Mouse (Mus musculus): ENCODE results near the gene Slmap.
A peak's percentile ranks its signal among the peaks of the same experiment; 100 is the strongest.
"Not testable (repeated sequence)": the region's sequence is repeated elsewhere in the genome, so short reads cannot be mapped to it uniquely, and the experiment has no call there.

The Slmap gene

DNA sequence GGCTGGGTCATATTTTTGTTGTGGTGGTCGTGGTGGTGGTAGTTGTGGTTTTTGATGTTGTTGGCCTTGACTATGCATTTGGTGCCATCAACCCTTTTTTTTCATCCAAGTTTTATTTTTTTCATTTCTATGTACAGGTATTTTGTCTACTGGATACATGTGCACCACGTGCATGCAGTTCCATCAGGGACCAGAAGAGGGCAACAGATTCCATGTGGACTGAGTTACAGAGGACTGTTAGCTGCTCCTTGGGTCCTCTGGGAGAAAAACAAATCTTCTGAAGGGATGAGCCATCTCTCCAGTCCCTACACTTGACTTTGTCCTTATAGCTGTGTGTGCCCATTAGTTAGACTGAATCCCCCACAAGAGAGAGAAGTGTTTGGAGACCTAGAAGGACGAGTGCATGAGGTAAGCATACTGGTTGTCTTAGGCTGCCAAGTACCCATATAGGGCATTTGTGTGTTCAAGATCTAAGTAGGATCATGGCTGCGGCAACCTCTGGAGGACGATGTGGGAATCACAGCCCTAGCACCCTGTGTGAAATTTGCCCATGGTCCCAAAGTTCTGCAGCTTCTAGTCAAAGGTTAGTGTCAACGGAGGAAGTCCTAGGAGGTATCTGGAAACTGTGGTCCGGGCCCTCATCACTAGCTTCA, 136.1 kb downstream of the Slmap start:
- peak; percentile 79 for DNase-seq (ENCODE audit: low read depth, low spot score)

GRCm38 (mm10) chr14:26391866-26392265, 142.9 kb downstream of the Slmap start:
- no peak for DNase-seq (ENCODE audit: low read depth, low spot score)

- not testable (repeated sequence) for DNase-seq (ENCODE audit: low read depth, low spot score)
Observed at GRCm38 (mm10) chr14:26388961-26389360, 145.8 kb downstream of the Slmap start.

GRCm38 (mm10) chr14:26386999-26387398, 147.7 kb downstream of the Slmap start:
- not testable (repeated sequence) for DNase-seq (ENCODE audit: low read depth, low spot score)

DNA sequence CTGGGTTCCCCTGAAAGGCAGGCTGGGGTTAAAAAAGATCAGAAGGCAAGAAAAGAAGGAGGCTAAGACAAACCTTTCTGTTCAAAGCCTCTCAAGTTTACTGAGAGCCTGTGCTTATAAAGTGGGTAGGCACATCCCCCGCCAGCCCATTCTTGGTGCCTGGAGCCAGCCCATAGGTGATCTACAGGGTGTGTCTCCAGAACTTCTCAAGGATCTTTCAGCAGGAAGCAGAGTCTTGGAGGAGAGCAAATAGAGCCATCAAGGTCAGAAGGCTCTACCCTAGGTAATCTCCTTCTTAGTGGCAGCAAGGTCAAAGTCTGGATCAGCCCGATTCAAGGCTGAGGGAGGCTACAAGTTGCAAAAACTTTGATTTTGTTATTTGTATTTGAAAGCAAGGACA, 149.1 kb downstream of the Slmap start:
- peak; percentile 39 for DNase-seq (ENCODE audit: low read depth, low spot score)

GRCm38 (mm10) chr14:26379071-26379470, 155.7 kb downstream of the Slmap start:
- peak; percentile 86 for DNase-seq (ENCODE audit: low read depth, low spot score)

GRCm38 (mm10) chr14:26376652-26377051, 158.1 kb downstream of the Slmap start:
- DNase-seq (ENCODE audit: low read depth, low spot score), result peak; percentile 77

Measured in R1 (cell line).